Mouse (Mus musculus): ENCODE results near the gene Rabgap1l. TPM values are rescaled to one million over a fixed set of nuclear protein-coding genes. Genes with fewer than 3 reads are reported as not detected.

The Rabgap1l gene
- polyA plus RNA-seq, 1 experiment, result 13.8 TPM

DNA sequence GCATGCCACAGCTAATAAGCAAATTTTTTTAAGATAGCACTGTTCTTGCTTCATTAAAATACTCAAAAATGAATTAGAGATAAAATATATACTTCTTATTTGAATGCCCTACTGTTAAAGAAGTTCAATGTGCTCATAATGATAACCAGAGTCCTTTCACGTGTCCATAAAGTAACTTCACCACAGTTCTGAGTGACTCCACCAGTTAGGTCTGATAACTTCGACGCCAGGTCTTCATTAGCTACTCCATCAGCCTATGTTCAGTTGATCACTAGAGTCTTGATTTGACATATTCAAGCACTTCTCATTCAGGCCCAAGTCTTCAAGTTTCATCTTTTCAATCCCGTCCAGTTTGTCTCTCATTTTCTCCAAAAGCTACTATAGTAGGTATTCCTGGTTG is 565.8 kb downstream of the Rabgap1l start:
- TF ChIP-seq POLR2A (IDR thresholded peaks at IDR 0.05; ENCODE audit: low read depth, low read length) (no peak), CTCF (IDR thresholded peaks at IDR 0.05; ENCODE audit: extremely low read depth, insufficient read depth, insufficient read length, insufficient replicate concordance) (no peak)
- H3K36me3 ChIP-seq (ENCODE audit: control insufficient read depth, insufficient read depth, low read length), result peaks cover 23% of the 10 kb centered on the region
- no peak overlapping the region for H3K4me3 ChIP-seq (ENCODE audit: extremely low read depth, insufficient read depth, insufficient read length)
- no peak overlapping the region for H3K27ac ChIP-seq (ENCODE audit: insufficient read depth, low read length)
- H3K4me1 ChIP-seq (ENCODE audit: control insufficient read depth, insufficient read depth, insufficient read length), result no peaks in the 10 kb centered on the region
- no peaks in the 10 kb centered on the region for H3K27me3 ChIP-seq (ENCODE audit: control insufficient read depth, insufficient read depth, low read length)
- DNase-seq (ENCODE audit: low read depth in 1 of 2, low spot score in 2 of 2), result no peak
- WGBS, result 90% methylated on average over 4 of the region's 4 CpGs

DNA sequence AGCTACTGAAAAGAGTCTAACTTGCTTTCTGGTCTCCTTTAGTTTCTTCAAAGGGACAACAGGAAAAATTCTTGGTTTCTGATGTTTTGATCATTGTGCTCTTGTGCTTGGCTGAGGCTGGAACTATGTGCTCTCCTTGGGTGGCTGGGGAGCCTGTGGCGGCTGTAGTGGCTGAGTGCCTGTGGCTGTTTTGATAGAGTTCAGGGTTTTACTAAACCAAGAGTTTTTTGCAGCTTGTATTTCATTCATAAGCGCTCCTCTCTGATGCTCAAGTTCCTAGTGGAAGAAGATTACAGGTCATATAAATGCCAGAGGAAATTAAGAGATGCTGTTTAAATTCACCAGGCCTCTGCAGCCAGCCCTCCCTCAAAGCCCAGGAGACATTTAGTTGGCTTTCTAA is 568.9 kb downstream of the Rabgap1l start:
- Histone ChIP-seq H3K36me3 (ENCODE audit: control insufficient read depth, insufficient read depth, low read length) (peaks cover 17% of the 10 kb centered on the region), H3K4me1 (ENCODE audit: control insufficient read depth, insufficient read depth, insufficient read length) (no peaks in the 10 kb centered on the region), H3K27me3 (ENCODE audit: control insufficient read depth, insufficient read depth, low read length) (no peaks in the 10 kb centered on the region), H3K4me3 (ENCODE audit: extremely low read depth, insufficient read depth, insufficient read length) (no peak overlapping the region), H3K27ac (ENCODE audit: insufficient read depth, low read length) (no peak overlapping the region)
- DNase-seq (ENCODE audit: low read depth in 1 of 2, low spot score in 2 of 2), result no peak
- 95% methylated on average over 2 of the region's 2 CpGs for WGBS
- TF ChIP-seq POLR2A (IDR thresholded peaks at IDR 0.05; ENCODE audit: low read depth, low read length), result no peak
- no peak for TF ChIP-seq CTCF (IDR thresholded peaks at IDR 0.05; ENCODE audit: extremely low read depth, insufficient read depth, insufficient read length, insufficient replicate concordance)

DNA sequence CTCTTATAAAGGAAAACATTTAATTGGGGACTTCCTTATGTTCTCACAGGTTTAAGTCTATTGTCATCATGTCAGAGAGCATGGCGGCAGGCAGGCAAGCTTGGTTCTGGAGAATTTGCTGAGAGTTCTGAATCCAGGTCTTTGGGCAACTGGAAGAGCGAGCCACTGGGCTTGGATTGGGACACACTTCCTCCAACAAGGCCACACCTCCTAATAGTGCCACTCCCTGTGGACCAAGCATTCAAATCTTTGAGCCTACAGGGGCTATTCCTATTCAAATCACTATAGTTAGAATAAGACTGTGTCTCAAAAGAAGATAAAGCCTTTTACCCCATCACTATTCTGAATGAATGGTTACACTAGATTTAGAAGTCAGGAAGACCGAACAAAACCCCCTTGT is 575.1 kb downstream of the Rabgap1l start:
- H3K27me3 ChIP-seq (ENCODE audit: control insufficient read depth, insufficient read depth, low read length), result no peaks in the 10 kb centered on the region
- 92% methylated on average over 3 of the region's 3 CpGs for WGBS
- H3K36me3 ChIP-seq (ENCODE audit: control insufficient read depth, insufficient read depth, low read length), result no peaks in the 10 kb centered on the region; the same call in 1 of the 2 replicates
- DNase-seq (ENCODE audit: low read depth in 1 of 2, low spot score in 2 of 2), result no peak
- TF ChIP-seq POLR2A (IDR thresholded peaks at IDR 0.05; ENCODE audit: low read depth, low read length) (no peak), CTCF (IDR thresholded peaks at IDR 0.05; ENCODE audit: extremely low read depth, insufficient read depth, insufficient read length, insufficient replicate concordance) (no peak)
- no peaks in the 10 kb centered on the region for H3K4me1 ChIP-seq (ENCODE audit: control insufficient read depth, insufficient read depth, insufficient read length)
- H3K27ac ChIP-seq (ENCODE audit: insufficient read depth, low read length), result no peak overlapping the region
- no peak overlapping the region for H3K4me3 ChIP-seq (ENCODE audit: extremely low read depth, insufficient read depth, insufficient read length)

DNA sequence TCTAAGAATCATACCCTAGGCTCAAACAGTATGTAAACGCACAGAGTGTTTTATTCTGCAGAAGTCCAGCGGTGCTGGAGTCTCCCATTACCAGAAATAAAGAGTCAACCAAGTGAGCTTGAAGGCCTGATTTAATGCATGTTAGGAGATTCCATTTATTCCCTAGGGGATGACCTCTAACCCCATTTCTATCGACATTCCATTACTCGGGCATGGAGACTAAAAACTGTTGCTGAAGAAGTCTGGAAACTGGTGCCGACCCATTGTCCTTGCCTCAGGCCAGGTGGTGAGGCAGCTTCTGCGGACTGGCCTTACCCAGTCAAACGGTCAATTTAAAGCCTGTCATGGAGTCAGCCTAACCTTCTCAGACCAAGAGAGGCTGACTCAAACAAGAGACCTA is 578.8 kb downstream of the Rabgap1l start:
- Histone ChIP-seq H3K4me1 (ENCODE audit: control insufficient read depth, insufficient read depth, insufficient read length) (no peaks in the 10 kb centered on the region; the same call in 1 of the 2 replicates), H3K27me3 (ENCODE audit: control insufficient read depth, insufficient read depth, low read length) (no peaks in the 10 kb centered on the region), H3K4me3 (ENCODE audit: extremely low read depth, insufficient read depth, insufficient read length) (no peak overlapping the region), H3K27ac (ENCODE audit: insufficient read depth, low read length) (no peak overlapping the region), H3K36me3 (ENCODE audit: control insufficient read depth, insufficient read depth, low read length) (no peaks in the 10 kb centered on the region)
- DNase-seq (ENCODE audit: low read depth in 1 of 2, low spot score in 2 of 2), result no peak
- 94% methylated on average over 7 of the region's 7 CpGs for WGBS
- TF ChIP-seq CTCF (IDR thresholded peaks at IDR 0.05; ENCODE audit: extremely low read depth, insufficient read depth, insufficient read length, insufficient replicate concordance) (no peak), POLR2A (IDR thresholded peaks at IDR 0.05; ENCODE audit: low read depth, low read length) (no peak)

DNA sequence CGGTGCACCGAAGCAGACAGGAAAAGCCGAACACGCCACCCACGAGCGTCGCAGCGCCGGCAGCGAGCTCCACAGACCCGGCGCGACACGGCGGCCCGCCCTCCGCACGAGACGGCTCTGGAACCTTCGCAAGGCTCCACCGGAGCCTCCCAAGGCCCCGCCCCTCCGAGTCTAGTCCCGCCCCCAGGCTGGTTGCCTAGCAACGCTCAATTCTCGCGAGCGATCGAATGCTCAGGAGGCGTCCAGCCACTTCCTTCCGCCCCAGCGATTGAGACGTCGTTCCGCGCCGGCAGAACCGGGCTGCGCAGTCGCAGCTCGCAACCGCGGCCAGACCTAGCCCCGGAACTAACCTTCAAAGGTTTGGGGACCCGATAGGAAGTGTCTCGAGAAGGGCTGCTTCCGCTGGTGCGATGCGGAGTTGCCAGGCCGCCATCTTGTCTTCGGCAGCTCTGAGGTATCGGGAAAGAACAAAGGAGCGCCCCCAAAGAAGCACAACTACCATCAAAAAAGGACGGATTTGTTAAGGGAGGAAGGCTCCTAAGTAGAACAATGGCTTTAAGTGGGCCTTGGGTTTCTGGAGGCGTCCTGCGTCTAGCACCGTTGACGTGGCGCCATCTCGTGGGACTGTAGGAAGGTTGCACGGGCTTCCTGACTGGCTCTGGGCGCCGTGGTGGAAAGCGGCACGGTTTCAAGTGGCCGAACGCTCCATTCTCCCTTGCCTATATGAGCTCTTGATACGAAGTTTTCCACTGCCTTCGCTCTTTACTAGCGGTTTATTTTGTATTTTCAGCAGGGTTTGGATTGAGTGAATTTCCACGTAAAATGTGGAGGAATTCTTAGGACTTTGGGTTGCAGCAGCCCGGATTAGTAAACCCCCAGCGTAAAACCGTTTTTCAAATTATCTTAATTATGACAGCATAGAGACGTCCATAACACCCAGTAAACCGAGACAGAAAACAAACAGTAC is 580.0 kb downstream of the Rabgap1l start, which contains the start of gene Cacybp:
TSS of gene Cacybp (minus strand) at position 173 of the 967 bp plus-strand sequence.
- H3K27ac ChIP-seq (ENCODE audit: insufficient read depth, low read length), result peak within 1 kb of the TSS; percentile 98
- no peaks in the 10 kb centered on the region for H3K36me3 ChIP-seq (ENCODE audit: control insufficient read depth, insufficient read depth, low read length)
- H3K4me1 ChIP-seq (ENCODE audit: control insufficient read depth, insufficient read depth, insufficient read length), result no peaks in the 10 kb centered on the region; the same call in 1 of the 2 replicates
- under 1% methylated on average over 76 of the region's 76 CpGs for WGBS
- H3K4me3 ChIP-seq (ENCODE audit: extremely low read depth, insufficient read depth, insufficient read length), result peak within 1 kb of the TSS; percentile 84
- no peaks in the 10 kb centered on the region for H3K27me3 ChIP-seq (ENCODE audit: control insufficient read depth, insufficient read depth, low read length)
- DNase-seq (ENCODE audit: low read depth in 1 of 2, low spot score in 2 of 2), result peak; percentile 99 to 100
- TF ChIP-seq POLR2A (IDR thresholded peaks at IDR 0.05; ENCODE audit: low read depth, low read length), result peak; percentile 81
- TF ChIP-seq CTCF (IDR thresholded peaks at IDR 0.05; ENCODE audit: extremely low read depth, insufficient read depth, insufficient read length, insufficient replicate concordance), result peak; percentile 74; the same call in 1 of the 2 replicates

DNA sequence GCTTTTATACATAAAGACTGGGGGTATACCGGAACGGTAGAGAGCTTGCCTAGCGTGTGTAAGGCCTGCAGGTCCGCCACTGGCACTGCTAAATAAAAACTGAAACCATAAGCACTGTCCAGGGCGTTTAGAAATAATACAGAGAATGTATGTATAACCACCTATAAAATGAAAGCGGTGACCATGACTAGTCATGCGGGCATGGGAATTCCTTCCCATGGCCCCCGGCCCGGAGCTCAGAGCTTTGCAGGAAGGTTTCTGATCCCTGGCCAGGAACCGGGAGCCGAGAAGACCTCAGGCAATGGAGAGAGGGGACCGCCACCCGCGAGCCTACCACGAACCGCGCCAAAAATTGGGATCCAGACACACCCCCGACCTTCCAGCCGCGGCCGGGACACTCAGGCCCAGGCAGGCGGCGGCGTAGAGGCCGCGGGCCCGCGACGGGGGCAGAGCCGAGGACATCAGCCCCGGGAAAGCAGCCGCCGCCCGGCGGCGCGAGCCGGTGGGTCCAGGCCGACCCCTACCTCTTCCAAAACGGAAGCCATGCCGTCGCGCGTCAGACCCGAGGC is 580.8 kb downstream of the Rabgap1l start:
- WGBS, result under 1% methylated on average over 45 of the region's 45 CpGs
- DNase-seq (ENCODE audit: low read depth in 1 of 2, low spot score in 2 of 2), result no peak

More for the DNA sequence above, 580.8 kb downstream of the Rabgap1l start:
- H3K27me3 ChIP-seq (ENCODE audit: control insufficient read depth, insufficient read depth, low read length), result no peaks in the 10 kb centered on the region
- no peaks in the 10 kb centered on the region; the same call in 1 of the 2 replicates for H3K4me1 ChIP-seq (ENCODE audit: control insufficient read depth, insufficient read depth, insufficient read length)
- H3K36me3 ChIP-seq (ENCODE audit: control insufficient read depth, insufficient read depth, low read length), result peaks cover 6% of the 10 kb centered on the region
- H3K4me3 ChIP-seq (ENCODE audit: extremely low read depth, insufficient read depth, insufficient read length), result peak overlapping the region; percentile 84
- H3K27ac ChIP-seq (ENCODE audit: insufficient read depth, low read length), result peak overlapping the region; percentile 91
- no peak for TF ChIP-seq CTCF (IDR thresholded peaks at IDR 0.05; ENCODE audit: extremely low read depth, insufficient read depth, insufficient read length, insufficient replicate concordance)
- TF ChIP-seq POLR2A (IDR thresholded peaks at IDR 0.05; ENCODE audit: low read depth, low read length), result no peak

Measured in spleen, adult 2 months (tissue).